Comparison of ENCODE assay signal across 11 mouse cellular contexts in genomic region chr9:63719770-63720440, GRCm38 (mm10). TPM values are rescaled to one million over a fixed set of nuclear protein-coding genes. Genes with fewer than 3 reads are reported as not detected.
A peak's percentile ranks its signal among the peaks of the same experiment; 100 is the strongest.
DNase-seq lines count a peak whose midpoint lies in the region; ATAC-seq and TF ChIP-seq lines count a peak whose summit lies in the region.
"Had no signal": no experiment of that assay in that cellular context is flagged by ENCODE, and none has a peak within 500 bp of the region (broad histone marks: within the 10 kb centered on the region; RNA-seq: fewer than 3 reads in every experiment).

No protein-coding gene starts in this region.

- H3K4me2 ChIP-seq in hindbrain, postnatal 0 days (ENCODE audit: low read depth, low read length) = no peak overlapping the region

- no peak for TF ChIP-seq CTCF in hindbrain, postnatal 0 days (IDR thresholded peaks at IDR 0.05; ENCODE audit: low read depth)

- no peaks in the 10 kb centered on the region for H3K36me3 ChIP-seq in hindbrain, postnatal 0 days (ENCODE audit: insufficient read depth, low read length)
- H3K36me3 ChIP-seq: liver, embryonic 12.5 days had no signal

- H3K9ac ChIP-seq in hindbrain, postnatal 0 days (replicated peaks; ENCODE audit: low read length) = no peak overlapping the region

- peak; percentile 72 for DNase-seq in adrenal gland, postnatal 14 days
- DNase-seq in adrenal gland, adult 8-10 months = no peak
- DNase-seq in kidney, postnatal 25 days = peak; percentile 48 to 57
- DNase-seq in kidney, postnatal 10 days = no peak
- DNase-seq in adrenal gland, postnatal 36 days = peak; percentile 55 to 67
- DNase-seq in hindbrain, postnatal 0 days (ENCODE audit: low spot score) = no peak

- H3K4me1 ChIP-seq in hindbrain, postnatal 0 days (ENCODE audit: insufficient read depth, low read length) = peaks cover 8% of the 10 kb centered on the region; the same call in 1 of the 2 replicates

- WGBS in hindbrain, postnatal 0 days = 63% methylated on average over 16 of the region's 16 CpGs

- H3K4me3 ChIP-seq in hindbrain, postnatal 0 days (ENCODE audit: low read length) = no peak overlapping the region
- H3K4me3 ChIP-seq: liver, embryonic 12.5 days had no signal

- 0 out of 2 replicates have a peak, but pooled peaks have one; percentile 3 for ATAC-seq in megakaryocyte, adult 5-6 weeks (ENCODE audit: poor library complexity, severe bottlenecking)
- no peak; the same call in 1 of the 2 replicates for ATAC-seq in granulocyte monocyte progenitor cell, adult 5-6 weeks (replicated peaks; ENCODE audit: poor library complexity, severe bottlenecking)
- no peak for ATAC-seq in hindbrain, postnatal 0 days
- ATAC-seq: intestine, postnatal 0 days had no signal

- no peak overlapping the region for H3K27ac ChIP-seq in hindbrain, postnatal 0 days
- H3K27ac ChIP-seq: macrophage had no signal

- H3K9me3 ChIP-seq in hindbrain, postnatal 0 days (ENCODE audit: low read length) = no peaks in the 10 kb centered on the region
- H3K9me3 ChIP-seq: liver, embryonic 12.5 days had no signal

- H3K27me3 ChIP-seq in hindbrain, postnatal 0 days (ENCODE audit: insufficient read depth, low read length) = no peaks in the 10 kb centered on the region
- H3K27me3 ChIP-seq: liver, embryonic 12.5 days had no signal

RNA-seq across cellular contexts. Expression of gene Smad3, which starts 37.9 kb away (rescaled TPM):
- total RNA-seq in adrenal gland, postnatal 14 days (2021) = 26.5 and 32.9 TPM in 2 replicates
- total RNA-seq in adrenal gland, adult 8-10 months (2022) = 10 to 100 TPM; 27.0 to 49.6 (median 37.1) TPM
- total RNA-seq in adrenal gland, postnatal 36 days (2021) = 10 to 100 TPM; 28.6 to 48.3 TPM
- total RNA-seq in megakaryocyte, adult 5-6 weeks (2015) = 9.1 and 15.0 TPM in 2 replicates
- total RNA-seq in megakaryocyte, adult 5-6 weeks (2017) = 9.7 and 12.7 TPM in 2 replicates
- total RNA-seq in granulocyte monocyte progenitor cell, adult 5-6 weeks (2014; fragmentation: Nextera tagmentation) = 12.6 and 21.3 TPM in 2 replicates
- 11.6 and 24.7 TPM in 2 replicates for total RNA-seq in granulocyte monocyte progenitor cell, adult 5-6 weeks (2017)
- total RNA-seq in hindbrain, postnatal 0 days (2014; rRNA removed) = 26.5 and 34.0 TPM in 2 replicates
- polyA plus RNA-seq in hindbrain, postnatal 0 days (2015; fragmentation: Nextera tagmentation; extraction: Ambion mirVana) = 7.2 and 7.5 TPM in 2 replicates

Comparison
In these comparisons a context has a peak if more than half of its experiments do, and no peak if none do; other contexts are left out.
1. DNase-seq: peak in adrenal gland, postnatal 14 days (single experiment), kidney, postnatal 25 days (2 of 2) and adrenal gland, postnatal 36 days (2 of 2); none in adrenal gland, adult 8-10 months (single experiment), kidney, postnatal 10 days (single experiment) and hindbrain, postnatal 0 days (single experiment).